Mouse (Mus musculus) lung, embryonic 15.5 days (tissue): ENCODE results near the gene Gm5244. TPM values are rescaled to one million over a fixed set of nuclear protein-coding genes. Genes with fewer than 3 reads are reported as not detected.

Source experiments
- ATAC-seq: fragments of 200-750 bp; cut with Nextera tagmentation; 2 replicates; pipeline ENCODE4 v1.8.0; 2017; ENCODE audit warnings: moderate number of reproducible peaks, borderline replicate concordance; ENCODE audit not compliant: low FRiP score, low TSS enrichment; ENCODE audit errors: extremely low read depth
- H3K27ac ChIP-seq: fragments of 300-500 bp; sonication (generic); 2 replicates; pipeline ENCODE4 v1.5.1; 2015; ENCODE audit warnings: moderate library complexity, mild to moderate bottlenecking, inconsistent platforms
- H3K27me3 ChIP-seq: fragments of 300-500 bp; sonication (generic); 2 replicates; pipeline ENCODE4 v1.6.1; 2015; ENCODE audit warnings: inconsistent platforms
- H3K36me3 ChIP-seq: fragments of 300-500 bp; sonication (generic); 2 replicates; pipeline ENCODE4 v1.6.1; 2015; ENCODE audit warnings: inconsistent platforms
- H3K4me1 ChIP-seq: fragments of 300-500 bp; sonication (generic); 2 replicates; pipeline ENCODE4 v1.6.1; 2015; ENCODE audit warnings: inconsistent platforms
- H3K4me2 ChIP-seq: fragments of 300-500 bp; sonication (generic); 2 replicates; pipeline ENCODE4 v1.6.1; 2015; ENCODE audit warnings: inconsistent platforms, mild to moderate bottlenecking, moderate library complexity
- H3K4me3 ChIP-seq: fragments of 300-500 bp; sonication (generic); 2 replicates; pipeline ENCODE4 v1.5.1; 2015; ENCODE audit warnings: mild to moderate bottlenecking, inconsistent platforms
- H3K9ac ChIP-seq: fragments of 300-500 bp; sonication (generic); 2 replicates; pipeline ENCODE4 v1.6.1; 2015; ENCODE audit warnings: inconsistent platforms
- H3K9me3 ChIP-seq: fragments of 300-500 bp; sonication (generic); 2 replicates; pipeline ENCODE4 v1.6.1; 2016; ENCODE audit warnings: inconsistent platforms
- WGBS: fragments of 180-500 bp; shearing (Covaris S2); methylation state at CpG from one replicate; pipeline ENCODE4 v1.1.7; 2015; 5-methylcytosine and 5-hydroxymethylcytosine counted together
- polyA plus RNA-seq: library from polyadenylated mRNA; unstranded; fragments of >200 nt; fragmentation: Nextera tagmentation; extraction: Ambion mirVana; gene quantifications from 2 replicates; pipeline ENCODE4 v1.2.1, GENCODE M21; 2015

Gm5244 gene
- polyA plus RNA-seq, 1 experiment from 2014 or later, result not detected

DNA sequence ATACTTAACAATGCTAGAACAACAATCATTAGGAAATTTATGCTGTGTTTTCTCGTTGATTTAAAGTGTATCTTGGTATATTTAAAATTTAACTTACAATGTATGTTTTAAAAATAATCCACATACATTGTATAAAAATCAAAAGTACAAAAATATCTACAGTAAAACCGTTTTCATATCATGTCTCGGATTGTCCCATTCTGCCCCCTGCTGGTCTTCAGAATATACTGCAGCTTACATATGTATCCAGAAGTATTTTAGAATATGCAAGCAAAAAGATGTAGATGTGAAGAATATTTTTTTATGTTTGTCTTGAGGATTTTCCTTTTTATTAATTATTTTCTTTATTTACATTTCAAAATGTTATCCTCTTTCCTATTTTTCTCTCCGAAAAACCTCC lies 26.1 kb upstream of the Gm5244 start:
- no peak overlapping the region for H3K27ac ChIP-seq
- no peak overlapping the region for H3K9ac ChIP-seq
- WGBS, result 15% methylated on average over 4 of the region's 4 CpGs
- no peak overlapping the region for H3K4me3 ChIP-seq
- H3K27me3 ChIP-seq, result no peaks in the 10 kb centered on the region
- no peaks in the 10 kb centered on the region for H3K9me3 ChIP-seq
- H3K36me3 ChIP-seq, result no peaks in the 10 kb centered on the region
- H3K4me2 ChIP-seq, result no peak overlapping the region
- no peak for ATAC-seq
- H3K4me1 ChIP-seq, result no peaks in the 10 kb centered on the region

- no peaks in the 10 kb centered on the region for H3K4me1 ChIP-seq
- WGBS, result 73% methylated on average over 4 of the region's 4 CpGs
- H3K27me3 ChIP-seq, result no peaks in the 10 kb centered on the region
- no peak overlapping the region for H3K27ac ChIP-seq
- H3K4me2 ChIP-seq, result no peak overlapping the region
- no peak overlapping the region for H3K4me3 ChIP-seq
- H3K36me3 ChIP-seq, result no peaks in the 10 kb centered on the region
- no peak for ATAC-seq
- no peaks in the 10 kb centered on the region for H3K9me3 ChIP-seq
- no peak overlapping the region for H3K9ac ChIP-seq
These were observed 21.9 kb upstream of the Gm5244 start for GRCm38 (mm10) chr19:12824549-12824948.

- no peak overlapping the region for H3K9ac ChIP-seq
- H3K9me3 ChIP-seq, result no peaks in the 10 kb centered on the region
- 62% methylated on average over 2 of the region's 2 CpGs for WGBS
- H3K27me3 ChIP-seq, result no peaks in the 10 kb centered on the region
- H3K4me2 ChIP-seq, result no peak overlapping the region
- ATAC-seq, result no peak
- no peaks in the 10 kb centered on the region for H3K4me1 ChIP-seq
- H3K4me3 ChIP-seq, result no peak overlapping the region
- no peak overlapping the region for H3K27ac ChIP-seq
- no peaks in the 10 kb centered on the region for H3K36me3 ChIP-seq
These were observed 15.6 kb upstream of the Gm5244 start for GRCm38 (mm10) chr19:12830823-12831430.

DNA sequence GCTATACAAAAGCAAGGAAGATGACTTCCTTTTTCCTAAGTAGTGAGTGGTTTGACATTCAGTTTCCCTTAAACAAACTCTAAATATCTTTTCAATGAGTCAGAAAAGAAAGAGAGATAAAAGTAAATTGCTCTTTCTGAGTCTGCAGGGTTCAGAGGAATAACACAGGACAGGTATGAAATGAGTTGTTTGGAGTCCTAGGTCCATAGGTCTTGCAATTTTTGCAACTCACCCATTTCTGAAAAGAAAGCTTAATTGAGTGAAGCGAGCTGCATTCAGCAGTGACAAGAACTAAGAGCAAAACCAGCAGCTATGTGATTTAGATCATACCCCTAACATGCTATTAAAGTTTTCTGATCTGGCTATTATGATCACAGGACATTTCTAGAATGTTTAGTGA lies 14.9 kb upstream of the Gm5244 start:
- WGBS, result 68% methylated on average over 1 of the region's 1 CpGs
- H3K36me3 ChIP-seq, result no peaks in the 10 kb centered on the region
- H3K9ac ChIP-seq, result no peak overlapping the region
- ATAC-seq, result no peak
- no peak overlapping the region for H3K27ac ChIP-seq
- no peaks in the 10 kb centered on the region for H3K4me1 ChIP-seq
- no peak overlapping the region for H3K4me3 ChIP-seq
- no peaks in the 10 kb centered on the region for H3K9me3 ChIP-seq
- no peaks in the 10 kb centered on the region for H3K27me3 ChIP-seq
- H3K4me2 ChIP-seq, result no peak overlapping the region

DNA sequence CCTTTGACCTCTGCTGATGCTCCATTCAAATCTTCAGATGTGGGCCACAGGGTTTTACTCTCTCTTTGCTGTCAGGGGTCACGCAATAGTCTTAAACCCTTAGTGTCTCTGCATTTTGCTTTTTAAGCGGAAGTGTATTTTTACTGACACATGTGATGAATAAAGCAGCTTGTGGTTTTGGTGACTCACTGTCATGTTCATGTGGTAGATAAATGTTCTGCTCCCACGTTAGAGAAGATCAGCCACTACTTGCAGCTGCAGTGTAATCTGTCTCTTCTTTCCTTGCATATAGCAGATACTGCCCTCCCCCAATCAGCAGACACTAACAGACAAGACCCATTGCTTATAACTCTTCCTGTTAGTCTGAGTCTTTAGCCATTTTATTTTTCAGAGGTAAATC lies 12.9 kb upstream of the Gm5244 start:
- no peak overlapping the region for H3K4me2 ChIP-seq
- no peak overlapping the region for H3K9ac ChIP-seq
- WGBS, result 69% methylated on average over 3 of the region's 3 CpGs
- H3K4me3 ChIP-seq, result no peak overlapping the region
- H3K27me3 ChIP-seq, result no peaks in the 10 kb centered on the region
- peak; percentile 35; the same call in 1 of the 2 replicates for ATAC-seq
- no peak overlapping the region for H3K27ac ChIP-seq
- H3K9me3 ChIP-seq, result no peaks in the 10 kb centered on the region
- no peaks in the 10 kb centered on the region for H3K36me3 ChIP-seq
- no peaks in the 10 kb centered on the region for H3K4me1 ChIP-seq

DNA sequence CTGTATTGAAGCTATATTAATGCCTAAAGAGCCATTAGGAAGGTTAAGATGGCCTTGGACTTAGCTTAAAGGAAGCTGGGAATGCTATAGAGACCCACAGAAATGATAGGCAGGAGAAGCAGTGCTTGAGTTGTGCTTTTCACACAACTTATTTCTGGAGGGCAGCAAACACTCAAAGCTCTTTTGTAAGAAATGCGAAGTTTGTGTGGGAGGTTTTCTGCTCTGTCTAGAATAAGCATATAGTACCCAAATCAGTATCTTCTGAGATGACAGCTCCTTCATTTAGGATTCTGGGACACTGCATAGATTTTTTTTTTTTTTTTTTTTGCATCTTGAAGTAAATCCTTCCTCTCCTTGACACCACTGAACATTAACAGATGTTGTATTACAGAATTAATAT lies 8.0 kb upstream of the Gm5244 start:
- H3K36me3 ChIP-seq, result no peaks in the 10 kb centered on the region
- H3K4me1 ChIP-seq, result no peaks in the 10 kb centered on the region
- no peaks in the 10 kb centered on the region for H3K9me3 ChIP-seq
- 89% methylated on average over 1 of the region's 1 CpGs for WGBS
- no peak overlapping the region for H3K27ac ChIP-seq
- H3K9ac ChIP-seq, result no peak overlapping the region
- H3K4me2 ChIP-seq, result no peak overlapping the region
- no peak for ATAC-seq
- no peaks in the 10 kb centered on the region for H3K27me3 ChIP-seq
- H3K4me3 ChIP-seq, result no peak overlapping the region

- Histone ChIP-seq H3K4me1 (no peaks in the 10 kb centered on the region), H3K9me3 (no peaks in the 10 kb centered on the region), H3K4me3 (no peak within 1 kb of the TSS), H3K4me2 (no peak within 1 kb of the TSS), H3K27ac (no peak within 1 kb of the TSS), H3K36me3 (no peaks in the 10 kb centered on the region), H3K9ac (no peak within 1 kb of the TSS), H3K27me3 (no peaks in the 10 kb centered on the region)
- 51% methylated on average over 1 of the region's 1 CpGs for WGBS
- no peak for ATAC-seq
These were observed 10.5 kb downstream of the Gm5244 start, which contains the start of gene Olfr1444 for GRCm38 (mm10) chr19:12856983-12857382. TSS of gene Olfr1444 (plus strand) at chr19:12857283.

DNA sequence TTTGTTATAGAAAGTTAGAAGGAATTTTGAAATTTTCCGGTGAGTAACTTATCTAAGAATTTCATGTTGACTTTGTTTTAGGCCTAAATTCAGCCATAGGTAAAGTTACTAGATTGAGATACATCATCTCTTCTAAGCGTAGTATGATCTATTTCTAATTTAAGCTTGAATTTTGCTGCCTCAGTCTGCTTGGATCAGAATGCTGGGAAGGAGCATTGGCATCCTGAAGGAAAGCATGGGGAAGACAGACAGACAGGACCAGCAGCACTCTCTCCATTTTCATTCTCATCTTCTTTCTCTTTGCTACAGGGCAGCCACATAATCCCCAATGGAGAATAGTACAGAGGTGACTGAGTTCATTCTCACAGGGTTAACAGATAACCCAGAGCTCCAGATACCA lies 37.1 kb downstream of the Gm5244 start, which contains the start of gene Olfr1445:
Gene Olfr1445, plus strand, starts transcription at position 301 of the 400 bp plus-strand sequence.
- Histone ChIP-seq H3K9ac (no peak within 1 kb of the TSS), H3K4me2 (no peak within 1 kb of the TSS), H3K4me1 (no peaks in the 10 kb centered on the region), H3K27ac (no peak within 1 kb of the TSS), H3K4me3 (no peak within 1 kb of the TSS), H3K9me3 (no peaks in the 10 kb centered on the region), H3K36me3 (no peaks in the 10 kb centered on the region), H3K27me3 (no peaks in the 10 kb centered on the region)
- 76% methylated on average over 2 of the region's 2 CpGs for WGBS
- ATAC-seq, result no peak

- Histone ChIP-seq H3K9ac (no peak within 1 kb of the TSS), H3K27me3 (no peaks in the 10 kb centered on the region), H3K9me3 (no peaks in the 10 kb centered on the region), H3K27ac (no peak within 1 kb of the TSS), H3K36me3 (no peaks in the 10 kb centered on the region), H3K4me2 (no peak within 1 kb of the TSS), H3K4me3 (no peak within 1 kb of the TSS), H3K4me1 (no peaks in the 10 kb centered on the region)
- no peak for ATAC-seq
- WGBS, result 64% methylated on average over 1 of the region's 1 CpGs
These were observed 46.9 kb downstream of the Gm5244 start, which contains the start of gene Olfr1446 for GRCm38 (mm10) chr19:12893424-12893823. TSS of gene Olfr1446 (minus strand) at chr19:12893524.

Other genes with a start within 250 kb of the Gm5244 start
- 0.12 TPM in 1 of 2 replicates, not detected in the other for gene Gm4952, start 246.7 kb upstream of the Gm5244 start, polyA plus RNA-seq
- not detected in 2 replicates for gene Glyat, start 213.4 kb upstream of the Gm5244 start, polyA plus RNA-seq
- gene Olfr1442, start 176.2 kb upstream of the Gm5244 start, polyA plus RNA-seq, result not detected in 2 replicates
- gene Olfr1443, start 168.6 kb upstream of the Gm5244 start, polyA plus RNA-seq, result not detected in 2 replicates
- 0.14 TPM in 1 of 2 replicates, not detected in the other for gene Keg1, start 150.9 kb upstream of the Gm5244 start, polyA plus RNA-seq
- gene Cntf, start 81.0 kb upstream of the Gm5244 start, polyA plus RNA-seq, result 1.2 and 1.3 TPM in 2 replicates
- 14.1 and 14.7 TPM in 2 replicates for gene Zfp91, start 50.6 kb upstream of the Gm5244 start, polyA plus RNA-seq
- gene Lpxn, start 50.5 kb upstream of the Gm5244 start, polyA plus RNA-seq, result 1.7 and 2.5 TPM in 2 replicates
- gene Olfr1444, start 10.6 kb downstream of the Gm5244 start, polyA plus RNA-seq, result not detected in 2 replicates
- not detected in 2 replicates for gene Olfr1445, start 37.2 kb downstream of the Gm5244 start, polyA plus RNA-seq
- gene Olfr1446, start 46.8 kb downstream of the Gm5244 start, polyA plus RNA-seq, result not detected in 2 replicates
- gene Olfr1447, start 57.1 kb downstream of the Gm5244 start, polyA plus RNA-seq, result not detected in 2 replicates
- not detected in 2 replicates for gene Olfr1448, start 77.7 kb downstream of the Gm5244 start, polyA plus RNA-seq
- gene Olfr1449, start 84.2 kb downstream of the Gm5244 start, polyA plus RNA-seq, result not detected in 2 replicates
- gene Olfr1450, start 103.6 kb downstream of the Gm5244 start, polyA plus RNA-seq, result not detected in 2 replicates
- not detected in 2 replicates for gene Olfr1451, start 148.3 kb downstream of the Gm5244 start, polyA plus RNA-seq
- gene Olfr1453, start 181.6 kb downstream of the Gm5244 start, polyA plus RNA-seq, result not detected in 2 replicates
- gene Olfr1454, start 213.9 kb downstream of the Gm5244 start, polyA plus RNA-seq, result not detected in 2 replicates